Mouse (Mus musculus): Measurements from ENCODE around the gene Nosip. TPM values are rescaled to one million over a fixed set of nuclear protein-coding genes. Genes with fewer than 3 reads are reported as not detected.

Gene Nosip
- polyA plus RNA-seq (2011; ENCODE audit: insufficient read length, low read depth, missing spikeins) = 33.0 and 38.0 TPM in 2 replicates

DNA sequence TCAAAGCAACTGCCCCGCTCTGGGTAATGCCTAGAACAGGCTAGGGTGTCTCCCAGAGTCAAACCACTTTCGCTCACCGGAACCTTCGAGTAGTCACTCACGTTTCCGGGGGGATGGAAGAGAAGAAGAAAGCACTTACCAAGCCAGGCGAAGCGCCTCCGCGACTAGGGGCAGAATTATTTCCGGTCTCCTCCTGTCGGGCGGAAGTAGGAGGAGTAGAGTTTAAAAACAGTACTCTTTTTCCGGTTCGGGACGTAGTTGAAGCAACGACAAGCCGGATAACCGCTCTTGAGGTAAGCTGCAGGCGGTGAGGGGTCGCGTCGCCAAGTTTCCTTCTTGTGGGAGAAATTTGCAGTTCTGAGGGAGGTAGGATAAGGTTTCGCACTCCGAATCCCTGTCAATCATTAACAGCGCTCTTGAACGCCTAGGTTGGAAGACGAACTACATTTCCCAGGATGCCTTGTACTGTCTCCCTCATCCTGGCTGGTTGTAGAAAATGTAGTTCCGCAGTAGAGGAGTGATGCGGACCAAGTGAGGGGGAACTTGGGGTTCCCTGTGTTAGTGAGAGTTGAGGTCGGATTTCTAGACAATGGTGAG is at the start of gene Nosip, which contains the start of gene Prrg2:
Gene Nosip (plus strand): TSS at position 191 of the 597 bp plus-strand sequence.
Gene Prrg2 (minus strand): TSS at position 439 of the 597 bp plus-strand sequence.
- H3K4me3 ChIP-seq (ENCODE audit: insufficient read depth, low read length) = peak within 1 kb of the TSS; percentile 92
- H3K27ac ChIP-seq (ENCODE audit: insufficient read depth, low read length) = peak within 1 kb of the TSS; percentile 94
- peak; percentile 80 for TF ChIP-seq POLR2A (IDR thresholded peaks at IDR 0.05; ENCODE audit: low read depth, low read length)
- TF ChIP-seq CTCF (IDR thresholded peaks at IDR 0.05; ENCODE audit: borderline replicate concordance, insufficient read depth, low read length) = no peak
- peaks cover 7% of the 10 kb centered on the region for H3K4me1 ChIP-seq (ENCODE audit: control insufficient read depth, insufficient read depth, low read length)

DNA sequence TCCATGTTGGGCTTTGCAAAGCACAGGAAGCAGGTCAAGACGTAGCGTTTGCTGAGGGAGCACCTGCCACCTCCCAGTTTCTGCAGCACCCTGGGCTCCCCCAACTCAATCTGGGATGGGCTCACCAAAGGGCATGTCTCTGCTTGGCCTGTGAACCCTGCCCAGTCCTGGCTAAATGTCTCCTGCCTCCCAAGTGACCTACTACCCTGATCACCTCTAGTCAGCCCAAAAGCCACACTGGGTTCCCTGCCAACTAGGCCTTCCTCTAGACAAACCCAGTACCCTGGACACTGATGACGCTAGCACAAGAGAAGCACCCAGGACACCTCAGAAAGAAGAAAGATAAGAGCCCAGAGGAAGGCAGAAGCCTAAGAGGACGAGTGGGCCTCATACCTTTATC is 49.4 kb upstream of the Nosip start:
- TF ChIP-seq CTCF (IDR thresholded peaks at IDR 0.05; ENCODE audit: borderline replicate concordance, insufficient read depth, low read length) (no peak), POLR2A (IDR thresholded peaks at IDR 0.05; ENCODE audit: low read depth, low read length) (no peak)
- H3K4me1 ChIP-seq (ENCODE audit: control insufficient read depth, insufficient read depth, low read length) = no peaks in the 10 kb centered on the region
- no peak overlapping the region for H3K4me3 ChIP-seq (ENCODE audit: insufficient read depth, low read length)
- H3K27ac ChIP-seq (ENCODE audit: insufficient read depth, low read length) = no peak overlapping the region

DNA sequence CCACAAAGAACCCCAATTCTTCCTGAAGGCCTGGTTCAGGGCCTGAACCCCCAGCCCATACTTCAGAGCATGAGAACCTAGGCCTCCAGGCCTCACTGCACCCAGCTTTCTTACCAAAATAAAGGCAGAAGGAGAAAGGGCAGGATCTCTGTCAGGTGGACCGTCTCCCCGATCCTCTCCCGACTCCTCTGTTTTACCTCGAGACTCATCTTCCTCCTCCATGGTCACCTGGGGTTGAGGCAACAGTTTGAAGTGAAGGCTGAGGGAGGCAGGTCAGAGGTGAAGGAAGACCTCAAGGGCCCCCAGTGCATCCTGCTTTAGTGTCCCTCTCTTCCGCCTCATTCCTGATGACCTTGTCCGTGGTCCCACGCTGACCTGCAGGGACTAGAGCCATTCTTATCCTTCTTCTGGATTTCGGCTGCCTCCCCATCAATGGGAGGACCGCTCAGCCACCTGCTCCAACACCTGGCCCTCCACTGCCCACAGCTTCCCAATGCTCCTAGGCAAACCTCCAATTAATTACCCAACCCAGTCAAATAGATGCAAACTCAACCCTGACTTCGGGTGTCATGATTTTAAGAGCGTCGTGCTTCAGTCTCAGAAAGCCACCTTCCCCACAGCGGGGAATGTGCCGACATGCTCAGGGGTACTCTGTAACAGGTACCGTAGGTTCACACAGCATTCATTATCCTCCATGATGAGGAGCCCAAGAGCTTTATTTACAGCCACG is 48.7 kb upstream of the Nosip start:
- TF ChIP-seq POLR2A (IDR thresholded peaks at IDR 0.05; ENCODE audit: low read depth, low read length) (no peak), CTCF (IDR thresholded peaks at IDR 0.05; ENCODE audit: borderline replicate concordance, insufficient read depth, low read length) (no peak)
- H3K27ac ChIP-seq (ENCODE audit: insufficient read depth, low read length) = no peak overlapping the region
- H3K4me1 ChIP-seq (ENCODE audit: control insufficient read depth, insufficient read depth, low read length) = no peaks in the 10 kb centered on the region
- no peak overlapping the region for H3K4me3 ChIP-seq (ENCODE audit: insufficient read depth, low read length)

DNA sequence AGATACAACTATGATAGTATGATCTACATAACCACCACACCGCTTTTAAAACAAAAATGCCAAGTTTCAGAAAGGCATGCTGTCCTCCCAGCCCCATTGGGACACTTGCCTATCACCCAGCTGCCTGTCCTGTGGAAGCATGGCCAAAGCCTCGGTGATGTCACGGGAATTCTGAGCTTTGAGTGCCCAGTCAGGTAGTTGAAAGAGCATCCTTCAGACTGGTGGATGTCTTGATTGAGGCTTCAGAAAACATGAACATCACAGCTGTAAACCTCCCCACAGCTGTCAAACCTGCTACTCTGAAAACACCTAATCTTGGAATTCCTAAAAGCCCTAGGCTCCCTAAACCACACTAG is 48.2 kb upstream of the Nosip start:
- Histone ChIP-seq H3K4me1 (ENCODE audit: control insufficient read depth, insufficient read depth, low read length) (no peaks in the 10 kb centered on the region), H3K4me3 (ENCODE audit: insufficient read depth, low read length) (no peak overlapping the region), H3K27ac (ENCODE audit: insufficient read depth, low read length) (no peak overlapping the region)
- TF ChIP-seq POLR2A (IDR thresholded peaks at IDR 0.05; ENCODE audit: low read depth, low read length) (no peak), CTCF (IDR thresholded peaks at IDR 0.05; ENCODE audit: borderline replicate concordance, insufficient read depth, low read length) (no peak)

DNA sequence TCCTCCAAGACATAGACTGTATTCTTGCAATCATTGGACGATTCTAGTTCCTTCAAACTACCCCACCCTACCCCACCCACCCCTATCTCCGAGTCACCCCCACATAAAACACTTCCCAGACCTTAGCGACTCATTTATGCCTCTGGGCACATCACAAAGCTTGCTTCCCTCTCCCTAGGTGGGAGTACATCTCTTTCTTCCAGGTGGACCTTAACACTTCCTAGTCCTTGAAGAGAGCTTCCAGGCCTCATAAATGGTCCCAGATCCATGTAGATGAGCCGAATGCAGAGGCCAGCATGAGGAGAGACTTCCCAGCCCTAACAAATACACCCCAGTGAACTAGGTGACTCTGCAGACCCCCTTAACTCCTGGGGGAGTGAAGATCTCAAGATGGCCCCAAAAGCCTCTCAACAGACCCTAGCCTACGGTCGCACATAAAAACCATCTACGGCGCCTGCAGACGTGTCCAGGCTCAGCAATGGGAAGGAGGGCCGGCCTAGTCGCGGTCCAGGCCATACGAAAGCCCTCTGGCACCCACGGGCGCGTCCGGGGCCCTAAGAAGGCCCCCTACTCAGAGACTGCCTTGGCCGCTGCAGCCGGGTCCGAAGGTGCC is 46.8 kb upstream of the Nosip start:
- peak; percentile 55 for TF ChIP-seq POLR2A (IDR thresholded peaks at IDR 0.05; ENCODE audit: low read depth, low read length)
- no peak for TF ChIP-seq CTCF (IDR thresholded peaks at IDR 0.05; ENCODE audit: borderline replicate concordance, insufficient read depth, low read length)
- Histone ChIP-seq H3K4me1 (ENCODE audit: control insufficient read depth, insufficient read depth, low read length) (no peaks in the 10 kb centered on the region), H3K27ac (ENCODE audit: insufficient read depth, low read length) (peak overlapping the region; percentile 63), H3K4me3 (ENCODE audit: insufficient read depth, low read length) (peak overlapping the region; percentile 97)

DNA sequence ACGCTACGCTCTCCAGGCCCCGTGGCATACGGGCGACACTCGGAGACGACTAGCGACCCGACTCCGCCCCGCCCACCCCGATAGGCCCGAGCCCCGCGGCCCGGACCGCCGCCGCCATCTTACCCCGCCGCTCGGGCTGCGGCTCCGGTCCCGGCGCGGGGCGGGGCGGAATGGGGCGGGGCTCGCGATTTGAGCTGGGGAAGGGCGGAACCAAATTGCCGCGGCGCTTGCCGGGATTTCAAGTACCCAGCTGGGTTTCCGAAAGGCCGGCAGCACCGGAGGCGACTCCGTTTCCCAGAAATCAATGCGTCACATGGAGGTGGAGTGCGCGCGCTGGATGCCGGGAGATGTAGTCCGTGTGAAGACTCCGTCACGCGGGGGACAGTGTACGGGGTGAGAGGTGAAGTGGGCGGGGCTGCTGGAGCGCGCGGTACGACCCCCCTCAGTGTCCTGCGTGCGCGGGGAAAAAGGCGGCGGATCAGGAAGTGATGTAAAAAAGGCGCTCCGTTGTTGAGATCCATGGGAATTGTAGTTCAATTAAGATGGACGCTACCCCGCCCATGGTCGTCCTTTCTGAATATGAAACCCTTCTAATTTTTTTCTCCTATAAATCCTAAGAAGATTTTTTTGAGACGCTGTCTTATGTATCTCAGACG is 46.1 kb upstream of the Nosip start, which contains the start of gene Scaf1:
Gene Scaf1 (minus strand): TSS at position 407 of the 656 bp plus-strand sequence.
- Histone ChIP-seq H3K27ac (ENCODE audit: insufficient read depth, low read length) (peak within 1 kb of the TSS; percentile 99), H3K4me3 (ENCODE audit: insufficient read depth, low read length) (peak within 1 kb of the TSS; percentile 97), H3K4me1 (ENCODE audit: control insufficient read depth, insufficient read depth, low read length) (no peaks in the 10 kb centered on the region)
- TF ChIP-seq POLR2A (IDR thresholded peaks at IDR 0.05; ENCODE audit: low read depth, low read length) (peak; percentile 50), CTCF (IDR thresholded peaks at IDR 0.05; ENCODE audit: borderline replicate concordance, insufficient read depth, low read length) (no peak)

DNA sequence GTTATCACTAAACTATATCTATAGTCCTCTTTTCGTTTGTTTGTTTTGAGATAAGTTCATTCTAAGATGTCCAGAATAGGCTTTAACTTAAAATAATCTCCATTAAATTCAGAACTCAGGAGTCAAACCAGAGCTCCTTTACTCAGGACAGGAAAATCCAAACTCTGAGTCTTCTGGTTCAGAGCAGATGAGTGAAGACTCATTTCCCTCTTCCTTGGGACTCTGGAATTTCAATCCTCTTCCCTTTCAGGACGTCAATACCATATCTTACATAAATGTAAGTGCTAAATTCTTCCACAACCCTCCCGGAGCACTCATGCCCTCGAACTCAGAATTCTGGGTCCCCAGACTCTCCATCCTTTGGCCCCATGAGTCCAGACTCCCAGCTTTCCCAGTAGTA is 45.5 kb upstream of the Nosip start:
- Histone ChIP-seq H3K4me1 (ENCODE audit: control insufficient read depth, insufficient read depth, low read length) (no peaks in the 10 kb centered on the region), H3K4me3 (ENCODE audit: insufficient read depth, low read length) (peak overlapping the region; percentile 53)
- TF ChIP-seq CTCF (IDR thresholded peaks at IDR 0.05; ENCODE audit: borderline replicate concordance, insufficient read depth, low read length) (no peak), POLR2A (IDR thresholded peaks at IDR 0.05; ENCODE audit: low read depth, low read length) (no peak)

DNA sequence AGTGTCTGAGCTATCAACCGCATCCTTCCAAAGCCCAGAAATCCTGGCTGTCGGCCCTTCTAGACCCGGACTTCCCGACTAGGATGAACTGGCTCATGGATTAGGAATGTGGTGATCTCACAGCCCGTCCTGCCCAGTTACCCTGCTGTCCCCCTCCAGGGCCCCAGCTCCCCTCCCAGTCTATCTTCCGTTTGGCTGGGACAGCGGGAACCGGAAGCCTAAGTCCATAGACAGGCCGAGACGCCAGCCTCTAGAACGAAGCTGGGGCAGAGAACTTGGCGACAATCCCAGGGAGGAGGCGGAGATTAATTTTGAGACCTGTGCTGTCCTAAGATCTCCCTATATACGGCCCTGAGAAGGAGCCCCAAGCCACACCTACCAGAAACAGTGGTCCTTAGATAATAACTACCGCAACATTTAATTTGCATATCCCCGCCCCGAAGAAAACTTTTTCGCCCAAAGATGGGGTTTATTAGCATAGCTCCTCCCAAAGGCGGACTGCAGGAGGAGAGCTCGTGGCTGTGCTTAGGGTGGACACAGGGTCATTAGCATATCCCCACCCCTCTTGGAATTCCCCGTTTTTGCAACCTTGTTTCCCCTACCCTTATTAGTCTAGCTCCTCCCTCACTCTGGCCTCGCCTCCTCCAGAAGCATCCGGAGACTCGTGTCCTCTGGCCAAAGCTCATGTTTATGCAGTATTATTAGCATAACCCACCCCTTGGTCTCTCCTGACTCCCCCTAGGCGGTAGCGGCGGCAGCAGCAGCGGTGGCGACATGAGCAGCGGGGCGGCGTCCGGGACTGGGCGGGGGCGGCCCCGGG is 44.8 kb upstream of the Nosip start, which contains the start of gene Rras:
Gene Rras (plus strand): TSS at position 720 of the 820 bp plus-strand sequence.
- H3K4me3 ChIP-seq (ENCODE audit: insufficient read depth, low read length) = peak within 1 kb of the TSS; percentile 75
- peak; percentile 87 for TF ChIP-seq POLR2A (IDR thresholded peaks at IDR 0.05; ENCODE audit: low read depth, low read length)
- TF ChIP-seq CTCF (IDR thresholded peaks at IDR 0.05; ENCODE audit: borderline replicate concordance, insufficient read depth, low read length) = no peak
- H3K4me1 ChIP-seq (ENCODE audit: control insufficient read depth, insufficient read depth, low read length) = no peaks in the 10 kb centered on the region
- peak within 1 kb of the TSS; percentile 99 for H3K27ac ChIP-seq (ENCODE audit: insufficient read depth, low read length)

More for the DNA sequence above, 45.5 kb upstream of the Nosip start:
- peak overlapping the region; percentile 99 for H3K27ac ChIP-seq (ENCODE audit: insufficient read depth, low read length)
